Mouse (Mus musculus) myocyte (in vitro differentiated cells): ENCODE results near the gene Nxn. TPM values are rescaled to one million over a fixed set of nuclear protein-coding genes. Genes with fewer than 3 reads are reported as not detected.

Experiments used
- H3K27me3 ChIP-seq: one replicate; pipeline ENCODE4 v1.6.1; 2011; ENCODE audit not compliant: control insufficient read depth, insufficient read depth, insufficient read length
- H3K36me3 ChIP-seq: one replicate; pipeline ENCODE4 v1.6.1; 2011; ENCODE audit not compliant: control insufficient read depth, insufficient read depth
- H3K4me2 ChIP-seq: one replicate; pipeline ENCODE4 v1.6.1; 2011; ENCODE audit warnings: low read depth, control low read depth
- H3K4me3 ChIP-seq: one replicate; pipeline ENCODE4 v1.5.1; 2011; ENCODE audit warnings: mild to moderate bottlenecking, control low read depth, moderate library complexity
- H3K79me2 ChIP-seq: one replicate; pipeline ENCODE4 v1.6.1; 2011; ENCODE audit not compliant: control insufficient read depth, insufficient read depth
- H3ac ChIP-seq: one replicate; pipeline ENCODE4 v1.6.1; 2011; ENCODE audit not compliant: control insufficient read depth, insufficient read length
- CEBPB ChIP-seq: IDR thresholded peaks from 2 replicates; pipeline ENCODE4 v1.6.1; 2011; ENCODE audit warnings: mild to moderate bottlenecking, moderate library complexity; ENCODE audit not compliant: poor library complexity, insufficient read depth, severe bottlenecking
- E2F4 ChIP-seq: IDR thresholded peaks from one replicate; pipeline ENCODE4 v1.6.1; 2011; ENCODE audit warnings: mild to moderate bottlenecking, control low read depth, moderate library complexity; ENCODE audit not compliant: insufficient read depth
- MAX ChIP-seq: IDR thresholded peaks from one replicate; pipeline ENCODE4 v1.6.1; 2011; ENCODE audit warnings: low read depth, mild to moderate bottlenecking, control low read depth
- MYOD1 ChIP-seq, 3 experiments: IDR thresholded peaks; one replicate each; pipeline ENCODE4 v1.6.1; 2011; ENCODE audit warnings: control low read depth in 2 of 3, low read depth in 2 of 3, mild to moderate bottlenecking in 2 of 3, moderate library complexity in 1 of 3; ENCODE audit not compliant: insufficient read length in 2 of 3, control insufficient read depth in 1 of 3
- MYOG ChIP-seq, 3 experiments: IDR thresholded peaks; one replicate each; pipeline ENCODE4 v1.6.1; 2011; ENCODE audit warnings: control low read depth in 2 of 3, low read depth in 2 of 3, mild to moderate bottlenecking in 2 of 3; ENCODE audit not compliant: insufficient read length in 2 of 3, control insufficient read depth in 1 of 3, insufficient read depth in 1 of 3
- POLR2A ChIP-seq: IDR thresholded peaks from one replicate; pipeline ENCODE4 v1.6.1; 2011; ENCODE audit warnings: low read depth, mild to moderate bottlenecking, control low read depth, moderate library complexity; ENCODE audit not compliant: insufficient read length
- POLR2AphosphoS2 ChIP-seq: IDR thresholded peaks from one replicate; pipeline ENCODE4 v1.6.1; 2011; ENCODE audit warnings: low read depth, control low read depth; ENCODE audit not compliant: insufficient read length
- REST ChIP-seq: IDR thresholded peaks from one replicate; pipeline ENCODE4 v1.6.1; 2011; ENCODE audit warnings: mild to moderate bottlenecking, control low read depth, moderate library complexity; ENCODE audit not compliant: insufficient read depth, insufficient read length
- SRF ChIP-seq: IDR thresholded peaks from one replicate; pipeline ENCODE4 v1.6.1; 2011; ENCODE audit warnings: low read depth; ENCODE audit not compliant: control insufficient read depth, insufficient read length
- TCF12 ChIP-seq: IDR thresholded peaks from one replicate; pipeline ENCODE4 v1.6.1; 2011; ENCODE audit warnings: mild to moderate bottlenecking, control low read depth; ENCODE audit not compliant: poor library complexity, insufficient read depth, severe bottlenecking
- TCF3 ChIP-seq: IDR thresholded peaks from one replicate; pipeline ENCODE4 v1.6.1; 2011; ENCODE audit warnings: low read depth, control low read depth; ENCODE audit not compliant: insufficient read length
- USF1 ChIP-seq: IDR thresholded peaks from one replicate; pipeline ENCODE4 v1.6.1; 2011; ENCODE audit warnings: low read depth, mild to moderate bottlenecking, control low read depth, moderate library complexity
- polyA plus RNA-seq: library from polyadenylated mRNA; unstranded; fragments of >200 nt; fragmentation: generic; extraction: Trizol; gene quantifications from one replicate; pipeline ENCODE4 v1.2.1, GENCODE M21; 2012; ENCODE audit warnings: missing spikeins

The Nxn gene
- polyA plus RNA-seq, 1 experiment, result 76.8 TPM

GRCm38 (mm10) chr11:76279971-76280370, 119.0 kb downstream of the Nxn start:
- TF ChIP-seq TCF3, result no peak
- TF ChIP-seq E2F4, result no peak
- no peak for TF ChIP-seq MYOG (IDR thresholded peaks at IDR 0.05; ENCODE audit: control insufficient read depth in 1 of 3, insufficient read depth in 1 of 3, insufficient read length in 2 of 3, low read depth in 2 of 3)
- no peak for TF ChIP-seq POLR2AphosphoS2
- TF ChIP-seq REST, result no peak
- no peak for TF ChIP-seq TCF12
- no peak for TF ChIP-seq MAX
- TF ChIP-seq SRF, result no peak
- TF ChIP-seq POLR2A, result no peak
- TF ChIP-seq CEBPB, result no peak
- no peak for TF ChIP-seq MYOD1 (IDR thresholded peaks at IDR 0.05; ENCODE audit: control insufficient read depth in 1 of 3, insufficient read length in 2 of 3, low read depth in 2 of 3)
- TF ChIP-seq USF1, result no peak
- H3K79me2 ChIP-seq, result peaks cover 27% of the 10 kb centered on the region
- H3K36me3 ChIP-seq, result no peaks in the 10 kb centered on the region
- H3K4me3 ChIP-seq, result no peak overlapping the region
- no peak overlapping the region for H3K4me2 ChIP-seq
- H3ac ChIP-seq, result no peak overlapping the region
- no peaks in the 10 kb centered on the region for H3K27me3 ChIP-seq

GRCm38 (mm10) chr11:76278960-76279852, 119.7 kb downstream of the Nxn start:
- no peaks in the 10 kb centered on the region for H3K27me3 ChIP-seq
- no peak for TF ChIP-seq SRF
- TF ChIP-seq TCF3, result no peak
- peaks cover under 1% of the 10 kb centered on the region for H3K36me3 ChIP-seq
- no peak overlapping the region for H3K4me2 ChIP-seq
- no peak overlapping the region for H3ac ChIP-seq
- H3K4me3 ChIP-seq, result no peak overlapping the region
- peaks cover 24% of the 10 kb centered on the region for H3K79me2 ChIP-seq

DNA sequence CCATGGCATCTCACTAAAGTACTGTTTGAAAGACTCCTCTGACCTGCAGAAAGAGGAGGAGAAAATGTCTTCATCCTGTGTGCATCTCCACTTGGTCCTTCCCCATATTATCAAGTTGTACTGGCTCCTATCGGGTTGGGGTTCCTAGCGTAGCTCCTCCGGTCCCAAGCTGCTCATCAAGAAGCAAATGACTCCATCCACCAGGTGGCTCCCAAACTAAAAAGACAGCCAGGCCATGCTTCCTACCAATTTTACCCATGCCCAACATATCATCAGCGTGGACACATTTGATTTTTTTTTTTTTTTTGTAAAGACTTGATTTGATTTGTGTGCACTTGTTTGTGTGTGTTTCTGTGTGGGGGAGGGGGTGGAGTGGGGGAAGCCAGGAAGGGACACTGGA, 126.5 kb downstream of the Nxn start:
- H3K36me3 ChIP-seq, result peaks cover 9% of the 10 kb centered on the region
- H3K4me3 ChIP-seq, result no peak overlapping the region
- TF ChIP-seq MYOG (IDR thresholded peaks at IDR 0.05; ENCODE audit: control insufficient read depth in 1 of 3, insufficient read depth in 1 of 3, insufficient read length in 2 of 3, low read depth in 2 of 3) (no peak), SRF (no peak), TCF3 (no peak), POLR2AphosphoS2 (no peak), E2F4 (no peak), POLR2A (no peak), MYOD1 (IDR thresholded peaks at IDR 0.05; ENCODE audit: control insufficient read depth in 1 of 3, insufficient read length in 2 of 3, low read depth in 2 of 3) (no peak), MAX (no peak), REST (no peak), TCF12 (no peak), CEBPB (no peak)
- H3ac ChIP-seq, result no peak overlapping the region
- no peaks in the 10 kb centered on the region for H3K27me3 ChIP-seq
- H3K4me2 ChIP-seq, result no peak overlapping the region
- H3K79me2 ChIP-seq, result no peaks in the 10 kb centered on the region

DNA sequence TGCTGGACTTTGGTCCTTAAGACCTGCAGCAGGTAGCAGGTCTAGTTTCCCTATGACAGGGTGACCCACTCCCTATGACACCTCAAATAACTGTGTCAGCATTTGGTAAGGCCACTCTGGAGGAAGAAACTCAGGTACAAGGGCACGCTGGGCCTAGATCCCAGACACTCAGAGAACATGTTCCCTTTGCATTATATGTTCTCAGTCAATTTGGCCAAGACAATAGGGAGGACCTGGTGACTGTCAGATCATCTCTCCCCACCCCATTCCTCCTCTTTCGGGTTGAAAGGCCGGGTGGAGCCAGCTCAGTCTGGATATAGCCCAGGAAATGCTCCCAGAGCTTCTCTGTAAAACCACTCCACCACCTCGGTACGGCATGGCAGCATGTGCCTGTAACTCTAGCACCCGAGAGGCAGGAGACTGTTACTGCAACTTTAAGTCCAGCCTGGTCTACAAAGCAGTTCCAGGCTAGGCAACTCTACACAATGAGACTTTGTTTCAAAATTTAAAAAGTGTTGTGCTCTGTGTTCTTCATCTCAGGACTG, 130.3 kb downstream of the Nxn start:
- Histone ChIP-seq H3K27me3 (no peaks in the 10 kb centered on the region), H3ac (no peak overlapping the region), H3K4me3 (no peak overlapping the region), H3K4me2 (no peak overlapping the region), H3K79me2 (no peaks in the 10 kb centered on the region), H3K36me3 (peaks cover 11% of the 10 kb centered on the region)
- TF ChIP-seq E2F4, result no peak
- no peak for TF ChIP-seq MYOG (IDR thresholded peaks at IDR 0.05; ENCODE audit: control insufficient read depth in 1 of 3, insufficient read depth in 1 of 3, insufficient read length in 2 of 3, low read depth in 2 of 3)
- TF ChIP-seq SRF, result no peak
- no peak for TF ChIP-seq POLR2A
- no peak for TF ChIP-seq MAX
- TF ChIP-seq POLR2AphosphoS2, result no peak
- no peak for TF ChIP-seq REST
- no peak for TF ChIP-seq MYOD1 (IDR thresholded peaks at IDR 0.05; ENCODE audit: control insufficient read depth in 1 of 3, insufficient read length in 2 of 3, low read depth in 2 of 3)
- TF ChIP-seq CEBPB, result no peak
- no peak for TF ChIP-seq USF1
- TF ChIP-seq TCF3, result no peak
- TF ChIP-seq TCF12, result no peak
